Mouse (Mus musculus) forelimb bud, embryonic 11.5 days (tissue): ENCODE results near the gene Nup205.
"Not testable (repeated sequence)": the region's sequence is repeated elsewhere in the genome, so short reads cannot be mapped to it uniquely, and the experiment has no call there.

Experiments
- DNase-seq: peaks from one replicate; pipeline ENCODE4 v3.0.0-alpha.2; 2012; ENCODE audit warnings: low read depth, low spot score

The Nup205 gene

DNA sequence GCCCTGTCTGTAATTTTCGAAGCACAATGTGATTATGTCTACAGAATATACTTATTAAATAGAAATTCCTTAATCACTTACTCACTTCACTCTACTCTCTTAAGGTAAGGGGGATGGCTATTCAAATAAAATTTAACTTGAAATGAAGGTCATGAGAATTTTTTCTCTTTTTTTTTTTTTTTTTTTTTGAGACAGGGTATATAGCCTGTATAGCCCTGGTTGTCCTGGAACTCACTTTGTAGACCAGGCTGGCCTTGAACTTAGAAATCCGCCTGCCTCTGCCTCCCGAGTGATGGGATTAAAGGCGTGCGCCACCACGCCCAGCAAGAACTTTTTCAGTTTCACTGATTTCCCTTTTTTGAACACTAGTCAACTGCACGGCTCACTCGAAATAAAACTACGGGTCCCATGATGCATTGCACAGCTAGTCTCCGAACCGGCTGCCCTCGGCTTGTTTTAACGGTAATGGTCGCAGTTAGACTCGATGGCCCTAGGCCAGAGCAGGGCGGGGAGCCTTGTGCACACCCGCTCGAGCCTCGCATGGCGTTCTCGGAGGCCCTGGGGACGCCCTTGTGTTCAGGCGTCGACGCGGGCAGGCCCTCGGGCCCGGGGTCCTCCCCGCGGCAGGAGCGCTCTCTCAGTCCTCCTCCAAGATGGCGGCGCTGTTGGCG is at the start of gene Nup205:
TSS of gene Nup205 (plus strand) at position 443 of the 671 bp plus-strand sequence.
- peak; percentile 88 for DNase-seq

DNA sequence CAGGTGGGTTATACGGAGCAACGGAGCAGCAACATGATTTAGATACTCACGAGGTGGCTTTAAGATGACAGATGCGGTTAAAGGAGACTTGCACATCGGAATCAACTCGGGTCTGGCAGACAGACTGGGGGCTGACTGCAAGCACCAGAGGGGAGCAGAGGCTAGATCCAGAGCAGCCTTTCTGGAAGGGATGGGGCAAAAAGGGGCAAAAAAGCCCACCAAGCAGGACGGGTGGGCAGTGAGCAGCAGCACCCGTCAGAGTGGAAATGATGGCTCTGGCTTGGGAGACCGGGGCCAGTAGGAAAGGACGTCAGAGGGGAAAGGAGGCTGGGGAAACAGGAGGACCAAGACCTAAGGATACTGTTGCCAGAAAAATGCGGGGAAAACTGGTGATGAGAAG is 44.4 kb upstream of the Nup205 start:
- peak; percentile 6 for DNase-seq

DNA sequence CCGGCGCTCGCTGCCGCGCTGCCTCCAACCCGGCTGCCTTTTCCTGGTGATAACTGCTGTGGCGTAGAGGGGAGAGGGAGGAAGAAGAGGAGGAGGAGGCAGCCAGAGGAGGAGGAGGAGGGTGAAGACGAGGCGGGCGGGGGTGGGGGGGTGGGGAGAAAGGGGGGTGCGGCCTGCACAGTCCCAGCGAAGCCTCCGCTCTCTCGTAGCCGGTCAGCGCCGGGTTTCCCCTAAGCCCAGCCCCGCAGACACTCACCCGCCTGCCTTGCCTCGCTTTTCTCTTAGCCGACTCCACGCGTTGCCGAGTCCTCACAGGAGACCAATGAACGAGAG is 44.0 kb upstream of the Nup205 start:
- DNase-seq: no peak

DNA sequence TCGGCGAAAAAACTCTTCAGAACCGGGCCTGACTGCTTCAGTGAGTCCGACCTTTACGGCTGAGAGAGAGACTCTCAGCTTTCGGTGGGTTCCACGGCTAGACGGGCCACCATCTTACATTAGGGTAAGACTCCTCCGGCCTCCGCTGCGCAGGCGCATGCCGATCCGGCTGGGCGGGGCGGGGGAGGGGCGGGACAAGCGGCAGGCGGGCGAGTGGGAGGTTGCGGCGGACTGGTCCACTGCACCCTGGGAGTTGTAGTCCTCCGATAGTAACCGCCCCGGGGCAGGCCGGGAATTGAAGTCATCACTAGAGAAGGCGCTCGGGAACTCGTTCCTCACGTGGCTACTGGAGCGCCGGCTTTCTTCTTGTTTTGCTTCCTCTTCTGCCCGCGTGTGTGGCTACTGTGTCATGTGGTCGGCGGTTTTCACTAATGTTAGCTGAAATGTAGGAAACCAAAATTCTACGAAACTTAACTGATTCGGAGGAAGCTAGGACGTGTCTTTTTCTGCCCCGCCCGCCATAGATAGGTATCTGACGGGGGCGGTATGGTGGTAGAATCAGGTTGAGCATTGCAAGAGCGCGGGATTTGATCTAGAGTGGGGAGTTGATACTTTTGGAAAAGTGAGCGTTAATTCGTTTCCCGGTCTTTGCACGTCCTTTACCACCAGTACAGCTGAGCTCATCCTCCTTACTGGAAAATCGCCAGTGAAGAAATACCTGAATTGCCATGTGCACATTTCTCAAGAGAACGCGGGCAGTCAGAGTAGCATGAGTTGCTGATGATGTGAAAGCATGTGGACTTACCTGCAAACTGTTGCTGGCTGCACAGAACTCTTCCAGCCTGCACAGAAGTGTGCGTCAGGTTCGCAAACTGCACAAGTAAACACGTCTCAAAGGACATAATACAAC is 43.4 kb upstream of the Nup205 start, which contains the start of gene Cnot4:
TSS of gene Cnot4 (minus strand) at position 146 of the 910 bp plus-strand sequence.
- DNase-seq: peak; percentile 95

DNA sequence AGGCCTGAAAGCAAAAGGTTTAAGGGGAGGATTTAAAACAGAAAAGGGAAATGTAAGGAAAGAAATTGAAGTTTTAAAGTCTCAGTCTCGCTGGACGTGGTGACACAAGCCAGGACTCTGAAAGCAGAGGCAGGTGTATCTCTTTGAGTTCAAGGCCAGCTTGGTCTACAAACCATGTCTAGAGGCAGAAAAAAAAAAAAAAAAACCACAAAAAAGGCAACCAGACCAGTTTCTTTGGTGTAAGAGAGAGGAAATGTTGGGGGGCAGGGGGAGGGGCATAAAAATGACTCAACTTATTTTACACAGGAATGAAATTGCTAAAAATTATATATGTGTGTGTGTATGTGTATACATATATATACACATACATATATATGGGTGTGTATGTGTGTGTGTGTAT is 42.4 kb upstream of the Nup205 start:
- no peak for DNase-seq

DNA sequence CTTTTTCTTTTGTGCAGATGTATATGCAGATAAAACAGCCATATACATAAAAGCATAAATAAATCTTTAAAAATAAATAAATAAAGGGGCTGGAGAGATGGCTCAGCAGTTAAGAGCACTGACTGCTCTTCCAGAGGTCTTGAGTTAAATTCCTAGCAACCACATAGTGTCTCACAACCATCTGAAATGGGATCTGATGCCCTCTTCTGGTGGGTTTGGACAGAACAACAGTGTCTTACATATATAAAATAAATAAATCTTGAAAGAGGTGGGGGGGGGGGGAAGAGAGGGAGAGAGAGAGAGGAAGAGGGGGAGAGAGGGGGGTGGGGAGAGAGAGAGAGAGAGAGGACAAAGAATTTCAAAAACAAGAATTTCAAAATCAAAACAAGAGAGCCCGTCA is 36.9 kb upstream of the Nup205 start:
- no peak for DNase-seq

DNA sequence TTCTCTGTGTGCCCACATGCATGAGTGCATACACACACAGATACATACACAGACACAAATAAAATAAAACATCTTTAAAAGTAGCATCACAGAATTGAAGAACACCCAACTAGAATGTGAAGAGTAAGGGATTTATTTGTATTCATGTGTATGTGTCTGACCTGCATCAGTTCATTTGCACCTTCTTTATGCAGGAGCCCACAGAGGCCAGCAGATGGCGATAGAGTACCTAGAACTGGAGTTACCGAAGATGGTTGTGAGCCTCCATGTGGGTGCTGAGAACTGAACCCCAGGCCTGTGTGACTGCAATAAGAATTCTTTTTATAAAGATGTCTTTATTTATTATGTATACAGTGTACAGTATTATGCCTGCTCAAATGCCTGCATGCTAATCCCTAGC is 31.7 kb upstream of the Nup205 start:
- no peak for DNase-seq

DNA sequence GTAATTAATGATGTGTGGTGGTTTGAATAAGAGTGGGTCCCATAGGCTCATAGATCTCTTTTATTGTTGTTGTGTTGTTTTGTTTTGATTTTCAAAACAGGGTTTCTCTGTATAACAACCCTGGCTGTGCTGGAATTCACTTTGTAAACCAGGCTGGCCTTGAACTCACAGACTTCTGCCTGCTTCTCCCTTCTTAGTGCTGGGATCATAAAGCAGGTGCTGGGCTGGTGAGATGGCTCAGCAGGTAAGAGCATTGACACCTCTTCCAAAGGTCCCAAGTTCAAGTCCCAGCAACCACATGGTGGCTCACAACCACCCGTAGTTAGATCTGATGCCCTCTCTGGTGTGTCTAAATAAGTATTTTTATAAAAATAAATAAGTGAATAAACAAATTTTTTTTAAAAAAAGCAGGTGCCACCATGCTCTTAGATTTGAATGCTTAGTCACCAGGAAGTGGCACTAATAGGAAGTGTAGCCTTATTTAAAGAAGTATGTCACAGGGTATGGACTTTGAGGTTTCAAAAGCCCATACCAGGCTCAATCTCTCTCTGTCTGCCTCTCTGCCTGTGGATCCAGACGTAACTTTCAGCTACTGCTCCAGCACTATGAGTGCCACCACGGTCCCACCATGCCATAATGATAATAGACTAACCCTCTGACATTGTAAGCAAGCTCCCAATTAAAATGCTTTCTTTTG is 29.3 kb upstream of the Nup205 start:
- no peak for DNase-seq

DNA sequence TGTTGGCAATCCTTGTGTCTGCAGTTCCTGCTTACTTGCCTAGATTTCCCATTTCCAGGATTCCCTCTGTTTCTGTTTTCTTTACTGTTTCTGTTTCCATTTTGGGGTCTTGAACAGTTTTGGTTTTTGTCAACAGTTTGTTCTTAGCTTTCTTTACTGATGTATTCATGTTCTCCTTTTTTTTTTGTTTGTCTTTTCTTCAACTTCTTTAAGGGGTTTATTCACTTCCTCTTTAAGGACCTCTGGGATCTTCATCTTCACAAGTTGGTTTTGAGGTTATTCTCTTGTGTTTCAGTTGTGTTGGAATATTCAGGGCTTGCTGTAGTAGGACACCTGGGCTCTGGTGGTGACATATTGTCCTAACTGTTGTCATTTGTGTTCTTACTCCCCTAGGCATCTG is 22.7 kb upstream of the Nup205 start:
- DNase-seq: no peak

DNA sequence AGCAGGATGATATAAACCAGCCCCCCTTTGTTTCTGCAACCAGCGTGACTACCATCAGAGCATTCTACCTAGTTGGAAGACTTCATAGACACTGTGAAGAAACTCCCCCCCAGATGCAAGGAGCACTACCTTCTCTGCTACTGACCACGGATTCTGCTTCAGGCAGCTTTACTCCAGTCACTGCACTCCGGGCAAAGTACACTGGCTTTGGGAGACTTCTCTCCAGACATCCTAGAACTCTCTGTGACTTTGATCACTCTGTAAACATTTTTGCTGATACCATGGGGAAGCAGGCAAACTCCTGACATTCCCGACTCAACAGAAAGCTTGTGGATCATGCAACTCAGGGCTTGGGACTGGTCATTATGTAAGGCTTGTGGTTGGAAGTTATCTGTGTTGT is 8.0 kb upstream of the Nup205 start:
- no peak for DNase-seq

DNA sequence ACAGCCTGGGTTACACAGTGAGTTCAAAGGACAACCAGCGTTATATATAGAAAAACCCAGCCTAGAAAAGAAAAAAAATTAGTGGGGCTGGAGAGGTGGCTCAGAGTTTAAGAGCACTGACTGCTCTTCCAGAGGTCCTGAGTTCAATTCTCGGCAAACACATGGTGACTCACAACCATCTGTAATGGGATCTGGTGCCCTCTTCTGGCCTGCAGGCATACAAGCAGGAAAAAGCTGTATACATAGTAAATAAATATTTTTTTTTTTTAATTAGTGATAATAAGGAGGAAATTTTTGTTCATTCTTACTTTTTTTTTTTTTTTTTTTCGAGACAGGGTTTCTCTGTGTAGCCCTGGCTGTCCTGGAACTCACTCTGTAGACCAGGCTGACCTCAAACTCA is 5.2 kb upstream of the Nup205 start:
- not testable (repeated sequence) for DNase-seq

DNA sequence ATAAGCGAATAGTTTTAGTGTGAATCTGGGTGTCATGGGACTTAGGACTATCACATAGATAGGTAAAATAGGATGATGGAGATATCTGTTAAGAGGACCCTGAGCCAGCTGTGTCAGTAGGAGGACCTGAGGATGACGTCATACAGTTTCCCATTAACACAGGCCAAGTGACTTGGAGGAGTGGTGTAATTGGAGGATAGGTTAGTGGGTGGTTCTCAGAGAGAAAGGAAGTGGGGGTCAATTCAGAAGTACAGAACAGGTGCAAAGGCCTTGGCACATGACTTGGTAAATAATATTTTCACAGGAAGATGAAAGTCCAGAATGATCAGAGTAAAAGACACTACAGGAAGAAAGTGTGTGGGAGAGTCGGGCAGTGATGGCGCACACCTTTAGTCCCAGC is 4.0 kb upstream of the Nup205 start:
- DNase-seq: no peak

DNA sequence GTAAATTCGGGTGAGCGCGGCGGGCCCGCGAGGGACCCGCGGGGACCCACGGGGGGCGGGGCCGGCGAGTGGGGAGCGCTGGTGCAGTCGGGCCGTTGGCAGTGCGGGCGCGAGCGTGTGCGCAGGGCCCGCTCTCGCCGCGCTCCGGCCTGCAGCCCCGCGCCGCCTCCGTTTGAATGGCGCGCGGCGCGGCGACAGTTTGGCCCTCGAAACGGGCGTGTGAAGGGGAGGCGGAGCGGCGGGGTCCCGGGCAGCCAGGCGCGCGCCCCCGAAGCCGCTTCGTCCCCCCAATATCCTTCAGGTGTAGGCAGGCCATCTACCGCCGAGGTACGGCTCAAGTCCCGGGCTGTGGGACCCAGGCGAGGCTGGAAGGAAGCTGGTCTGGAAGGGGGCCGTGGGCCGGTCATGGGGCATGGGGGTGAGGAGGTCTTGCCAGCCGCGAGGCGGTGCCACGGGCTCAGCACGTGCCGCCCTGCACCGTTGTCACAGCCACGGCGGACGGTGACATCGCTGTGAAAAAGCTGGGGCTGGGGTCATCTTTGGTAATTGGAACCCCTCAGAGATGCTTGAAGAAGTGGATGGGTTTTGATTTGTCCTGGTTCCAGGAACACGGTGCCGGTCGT is 540 bp downstream of the Nup205 start:
- DNase-seq: peak; percentile 35

DNA sequence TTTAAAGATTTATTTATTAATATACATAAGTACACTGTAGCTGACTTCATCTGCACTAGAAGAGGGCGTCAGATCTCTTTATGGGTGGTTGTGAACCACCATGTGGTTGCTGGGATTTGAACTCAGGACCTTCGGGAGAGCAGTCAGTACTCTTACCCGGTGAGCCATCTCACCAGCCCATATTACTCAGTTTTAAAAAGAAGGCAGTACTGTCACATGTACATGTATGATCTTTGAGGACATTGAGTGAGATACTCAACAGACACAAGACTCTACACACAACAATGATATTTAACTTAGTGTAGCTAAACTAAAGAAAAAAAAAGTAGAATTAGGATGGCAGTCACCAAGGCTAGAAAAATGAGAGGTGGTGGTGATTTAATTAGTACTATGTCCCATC is 2.1 kb downstream of the Nup205 start:
- not testable (repeated sequence) for DNase-seq

DNA sequence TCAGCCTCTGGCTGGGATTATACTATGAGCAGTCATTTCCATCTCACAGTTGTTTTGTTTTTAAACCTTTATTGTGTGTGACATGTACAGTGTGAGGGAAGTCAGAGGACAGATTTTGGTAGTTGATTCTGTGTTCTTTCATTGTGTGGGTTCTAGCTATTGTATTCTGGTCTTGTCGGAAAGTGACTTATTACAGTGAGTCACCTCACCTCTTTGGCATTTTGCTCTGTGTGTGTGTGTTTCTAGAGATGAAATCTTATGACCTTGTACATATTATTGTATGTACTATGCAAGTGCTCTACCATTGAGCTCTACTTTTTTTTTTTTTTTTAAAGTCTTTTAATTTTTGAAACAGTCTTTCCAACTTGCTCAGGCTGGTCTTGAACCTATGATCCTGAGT is 7.6 kb downstream of the Nup205 start:
- no peak for DNase-seq

DNA sequence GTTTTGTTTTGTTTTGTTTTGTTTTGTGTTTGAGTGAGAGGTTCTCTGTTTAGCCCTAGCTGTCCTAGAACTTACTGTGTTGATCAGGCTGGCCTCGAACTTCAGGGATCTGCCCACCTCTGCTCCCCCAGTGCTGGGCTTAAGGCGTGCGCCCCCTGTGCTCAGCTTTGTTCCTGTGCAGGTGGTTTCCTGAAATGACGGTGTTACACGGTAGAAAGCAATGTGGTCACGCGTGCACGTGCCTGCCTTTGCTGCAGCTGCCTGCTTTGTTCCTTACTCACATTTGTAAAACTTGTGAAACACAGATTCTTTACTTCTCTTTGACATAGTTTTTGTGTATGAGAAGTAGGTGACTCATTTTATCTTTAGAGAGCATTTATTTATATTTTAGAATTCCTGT is 14.0 kb downstream of the Nup205 start:
- no peak for DNase-seq

DNA sequence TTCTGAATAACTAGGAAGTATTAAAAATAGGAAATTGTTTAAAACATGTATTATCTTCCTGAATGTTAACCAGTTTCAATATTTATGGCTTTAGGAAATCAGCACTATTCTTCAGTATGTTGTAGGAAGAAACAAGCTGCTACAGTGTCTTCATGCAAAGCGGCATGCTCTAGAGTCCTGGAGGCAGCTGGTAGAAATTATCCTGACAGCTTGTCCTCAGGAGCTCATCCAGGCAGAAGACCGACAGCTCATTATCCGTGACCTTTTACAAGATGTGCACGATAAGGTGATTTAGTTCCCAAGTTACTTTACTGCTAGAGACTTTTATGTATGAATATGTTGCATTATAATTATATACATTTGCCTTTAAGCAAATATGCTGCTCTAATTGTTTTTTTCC is 48.5 kb downstream of the Nup205 start:
- no peak for DNase-seq

DNA sequence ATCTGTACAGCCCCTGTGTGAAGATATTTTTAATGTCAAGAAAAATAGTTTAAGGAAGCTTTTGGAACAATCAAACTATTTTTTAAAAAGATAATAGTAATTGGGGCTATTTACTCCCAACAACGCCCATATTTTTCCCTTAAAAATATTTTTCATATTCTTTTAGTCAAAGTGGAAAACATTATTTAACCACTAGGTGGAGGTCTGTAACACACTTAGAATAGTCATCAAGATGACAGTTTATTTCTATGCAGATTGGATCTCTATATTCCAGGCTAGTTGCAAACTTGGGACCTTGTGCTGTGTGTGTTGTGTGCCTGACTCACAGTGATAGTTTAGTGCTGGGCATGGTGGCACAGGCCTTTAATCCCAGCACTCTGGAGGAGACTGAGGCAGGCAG is 52.2 kb downstream of the Nup205 start:
- DNase-seq: no peak

DNA sequence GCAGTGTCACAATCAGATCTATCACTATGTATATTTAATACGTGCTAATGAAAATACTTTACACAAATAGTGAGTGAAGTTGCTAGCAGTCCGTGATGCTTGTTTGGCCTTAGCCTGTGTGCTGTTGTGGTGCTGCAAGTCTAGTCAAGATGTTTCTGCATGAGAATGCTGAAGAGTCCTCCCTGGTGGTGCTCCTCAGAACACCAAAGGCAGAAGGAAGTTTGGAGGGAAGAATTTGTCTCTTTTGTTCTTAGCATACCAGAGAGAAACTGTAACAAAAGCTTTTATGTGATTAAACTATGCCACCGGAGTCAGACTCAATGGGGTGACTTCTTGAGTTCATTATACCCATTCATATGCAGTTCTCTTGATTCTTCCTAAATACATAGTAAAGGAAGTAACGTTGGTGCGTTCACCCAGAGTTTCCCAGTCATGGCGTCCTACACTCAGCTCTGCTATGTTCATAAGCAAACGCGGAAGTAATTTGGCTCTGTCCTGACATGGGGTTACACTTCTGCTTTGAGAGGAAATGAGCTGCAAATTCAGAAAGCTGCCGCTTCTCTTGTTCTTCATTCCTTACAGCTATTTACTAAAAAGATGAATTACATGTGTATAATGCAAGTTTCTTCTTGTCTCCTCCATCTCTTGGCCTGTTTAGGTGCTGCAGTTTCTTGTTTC is 59.0 kb downstream of the Nup205 start:
- no peak for DNase-seq

DNA sequence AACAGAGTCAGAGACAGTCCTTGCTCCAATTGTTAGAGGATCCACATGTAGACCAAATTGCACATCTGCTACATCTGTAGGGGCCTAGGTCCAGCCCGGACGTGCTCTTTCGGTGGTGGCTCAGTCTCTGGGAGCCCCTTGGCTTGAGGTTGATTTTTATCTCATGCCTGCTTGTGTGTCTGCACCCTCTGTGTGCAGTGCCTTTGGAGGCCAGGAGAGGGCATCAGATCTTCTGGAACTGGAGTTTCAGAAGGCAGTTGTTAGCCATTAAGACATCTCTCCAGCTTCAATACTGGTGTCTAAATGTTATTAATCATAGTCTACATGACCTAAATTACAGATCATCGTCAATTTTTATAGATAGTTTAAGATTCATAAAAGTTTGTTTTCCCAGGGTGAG is 66.0 kb downstream of the Nup205 start:
- no peak for DNase-seq

DNA sequence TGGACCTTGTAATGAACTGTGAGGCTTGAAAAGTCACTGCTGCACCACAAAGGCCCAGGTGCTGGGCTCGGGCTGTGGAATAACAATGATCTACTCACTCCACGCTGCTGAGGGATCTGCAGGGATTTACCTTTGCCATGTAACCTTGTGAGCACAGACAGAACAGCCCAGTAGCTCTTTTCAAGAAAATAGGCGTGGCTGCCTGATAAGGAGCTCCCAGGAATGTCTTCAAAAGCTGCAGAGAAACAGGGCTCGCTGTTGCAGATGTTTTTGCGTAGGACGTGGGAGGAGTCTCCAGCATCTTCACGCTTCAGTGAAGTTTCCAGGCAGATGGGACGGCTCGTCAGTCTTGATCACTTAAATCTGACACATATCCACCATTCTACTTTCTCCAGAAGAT is 66.8 kb downstream of the Nup205 start:
- no peak for DNase-seq

DNA sequence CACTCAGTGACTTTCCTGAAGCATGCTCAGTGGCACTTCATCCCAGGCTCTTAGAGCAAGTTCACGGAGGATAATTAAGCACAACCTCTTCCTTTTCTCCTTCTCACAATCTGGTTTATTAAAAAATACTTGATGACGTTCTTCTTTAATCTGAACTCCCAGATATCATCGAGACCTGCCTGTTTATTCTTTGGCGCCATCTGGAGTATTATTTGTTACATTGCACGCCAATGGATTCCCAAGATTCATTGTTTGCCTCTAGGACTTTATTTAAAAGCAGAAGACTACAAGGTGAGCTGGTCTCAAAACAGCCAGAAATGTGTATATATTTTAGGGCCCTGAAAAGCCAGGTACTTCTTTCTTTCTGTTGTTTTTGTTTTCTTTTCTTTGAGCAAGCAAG is 67.9 kb downstream of the Nup205 start:
- no peak for DNase-seq
